Mouse (Mus musculus) E14TG2a.4 (cell line): ENCODE data around the gene Zc3h10.

ENCODE experiments used
- CTCF ChIP-seq: conservative IDR thresholded peaks from 2 replicates; pipeline ENCODE4 v1.5.1; 2014; ENCODE audit warnings: low read length
- NANOG ChIP-seq: IDR thresholded peaks from 2 replicates; pipeline ENCODE4 v1.6.1; 2014; ENCODE audit warnings: borderline replicate concordance, low read length, mixed read lengths
- POU5F1 ChIP-seq: IDR thresholded peaks from 2 replicates; pipeline ENCODE4 v1.6.1; 2014; ENCODE audit warnings: low read length, borderline replicate concordance

DNA sequence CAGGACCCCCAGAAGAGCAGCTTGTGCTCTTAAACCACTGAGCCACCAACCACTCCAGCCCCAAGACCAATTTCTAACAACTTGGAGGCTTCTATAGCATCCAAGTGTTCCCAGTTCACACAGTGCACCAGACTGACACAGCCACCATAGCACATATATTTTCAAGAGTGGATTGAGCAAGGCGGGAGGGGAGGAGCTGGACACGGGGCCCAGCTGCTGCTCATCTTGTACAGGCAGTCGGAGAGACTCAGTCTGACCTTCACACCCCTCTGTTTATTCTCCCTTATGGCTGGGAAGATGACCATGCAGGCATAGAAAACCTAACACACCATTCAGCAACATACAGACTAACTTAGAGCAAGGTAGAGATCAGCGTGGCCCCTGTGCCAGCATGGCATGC, 37.7 kb downstream of the Zc3h10 start:
- no peak for TF ChIP-seq CTCF
- no peak for TF ChIP-seq POU5F1
- no peak for TF ChIP-seq NANOG
